Mouse (Mus musculus) lung, embryonic 16.5 days (tissue): ENCODE data around the gene Acsf3. TPM values are rescaled to one million over a fixed set of nuclear protein-coding genes. Genes with fewer than 3 reads are reported as not detected.
A peak's percentile ranks its signal among the peaks of the same experiment; 100 is the strongest.

Experiments used
- ATAC-seq: fragments of 200-750 bp; cut with Nextera tagmentation; 2 replicates; pipeline ENCODE4 v1.8.0; 2017; ENCODE audit warnings: low read depth, mild to moderate bottlenecking, moderate library complexity
- H3K27ac ChIP-seq: fragments of 300-500 bp; sonication (generic); 2 replicates; pipeline ENCODE4 v1.5.1; 2014; ENCODE audit warnings: mild to moderate bottlenecking, control low read depth, low read length
- H3K27me3 ChIP-seq: fragments of 300-500 bp; sonication (generic); 2 replicates; pipeline ENCODE4 v1.6.1; 2014; ENCODE audit warnings: low read depth, low read length, mixed read lengths; ENCODE audit not compliant: control insufficient read depth, insufficient read depth
- H3K36me3 ChIP-seq: fragments of 300-500 bp; sonication (generic); 2 replicates; pipeline ENCODE4 v1.6.1; 2014; ENCODE audit warnings: low read length; ENCODE audit not compliant: control insufficient read depth, insufficient read depth
- H3K4me1 ChIP-seq: fragments of 300-500 bp; sonication (generic); replicated peaks from 2 replicates; pipeline ENCODE4 v1.6.1; 2014; ENCODE audit warnings: low read length, mixed read lengths; ENCODE audit not compliant: control insufficient read depth, insufficient read depth
- H3K4me2 ChIP-seq: fragments of 300-500 bp; sonication (generic); 2 replicates; pipeline ENCODE4 v1.6.1; 2014; ENCODE audit warnings: low read depth, low read length, control low read depth
- H3K4me3 ChIP-seq: fragments of 300-500 bp; sonication (generic); 2 replicates; pipeline ENCODE4 v1.5.1; 2014; ENCODE audit warnings: mild to moderate bottlenecking, low read length, control low read depth
- H3K9ac ChIP-seq: fragments of 300-500 bp; sonication (generic); 2 replicates; pipeline ENCODE4 v1.6.1; 2014; ENCODE audit warnings: low read length, control low read depth
- H3K9me3 ChIP-seq: fragments of 300-500 bp; sonication (generic); 2 replicates; pipeline ENCODE4 v1.6.1; 2016; ENCODE audit warnings: low read length; ENCODE audit not compliant: control insufficient read depth
- WGBS: fragments of 180-500 bp; shearing (Covaris S2); extraction: QIAGEN DNeasy Blood & Tissue Kit; methylation state at CpG from one replicate; pipeline ENCODE4 v1.1.7; 2014; 5-methylcytosine and 5-hydroxymethylcytosine counted together
- polyA plus RNA-seq: library from polyadenylated mRNA; unstranded; fragments of >200 nt; fragmentation: Nextera tagmentation; extraction: Ambion mirVana; gene quantifications from 2 replicates; pipeline ENCODE4 v1.2.1, GENCODE M21; 2015

Acsf3 gene
- polyA plus RNA-seq, 1 experiment from 2014 or later: 17.1 TPM

DNA sequence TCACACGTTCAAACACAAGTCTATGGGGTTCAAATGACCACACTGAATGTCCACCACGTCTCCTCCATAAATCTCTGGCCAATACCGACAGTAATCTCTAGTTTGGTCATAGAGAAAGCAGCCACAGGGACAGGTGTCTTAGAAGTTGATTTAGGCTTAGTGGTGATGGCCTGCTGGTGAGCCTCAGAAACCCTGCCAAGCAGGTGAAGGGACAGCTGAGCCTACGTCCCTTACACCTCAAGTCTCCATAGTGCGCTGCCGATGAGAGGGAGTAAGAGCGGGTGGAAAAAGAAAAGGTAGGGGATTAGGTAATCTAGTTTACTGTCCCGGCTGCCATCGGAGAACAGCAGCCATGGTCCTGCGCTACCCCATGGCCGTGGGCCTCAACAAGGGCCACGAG is 60.9 kb downstream of the Acsf3 start:
- Histone ChIP-seq H3K4me3 (no peak overlapping the region), H3K36me3 (no peaks in the 10 kb centered on the region), H3K4me1 (no peaks in the 10 kb centered on the region), H3K27me3 (no peaks in the 10 kb centered on the region), H3K9ac (no peak overlapping the region), H3K9me3 (no peaks in the 10 kb centered on the region), H3K27ac (no peak overlapping the region), H3K4me2 (no peak overlapping the region)
- no peak for ATAC-seq
- 79% methylated on average over 12 of the region's 12 CpGs for WGBS

DNA sequence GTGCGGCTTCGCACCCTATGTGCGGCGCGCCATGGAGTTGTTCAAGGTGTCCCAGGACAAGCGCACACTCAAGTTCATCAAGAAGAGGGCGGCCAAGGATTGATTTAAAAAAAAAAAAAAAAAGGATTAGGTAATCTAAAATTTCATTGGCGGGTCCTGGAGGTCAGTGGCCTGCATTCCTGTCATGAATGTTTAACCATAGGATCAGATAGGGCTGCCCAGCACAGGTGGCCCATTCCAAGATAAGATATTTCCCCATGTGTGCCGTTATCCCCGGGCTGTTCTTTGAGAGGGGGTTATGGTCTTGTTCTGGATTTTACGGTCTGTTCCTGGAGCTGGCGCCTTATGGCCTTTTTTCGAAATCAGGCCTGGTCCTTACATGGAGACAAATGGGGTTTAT is 61.4 kb downstream of the Acsf3 start:
- H3K27me3 ChIP-seq: no peaks in the 10 kb centered on the region
- H3K36me3 ChIP-seq: no peaks in the 10 kb centered on the region
- no peaks in the 10 kb centered on the region for H3K9me3 ChIP-seq
- no peak overlapping the region for H3K4me2 ChIP-seq
- no peaks in the 10 kb centered on the region for H3K4me1 ChIP-seq
- H3K9ac ChIP-seq: no peak overlapping the region
- H3K4me3 ChIP-seq: no peak overlapping the region
- H3K27ac ChIP-seq: no peak overlapping the region
- WGBS: 66% methylated on average over 13 of the region's 13 CpGs
- ATAC-seq: no peak

DNA sequence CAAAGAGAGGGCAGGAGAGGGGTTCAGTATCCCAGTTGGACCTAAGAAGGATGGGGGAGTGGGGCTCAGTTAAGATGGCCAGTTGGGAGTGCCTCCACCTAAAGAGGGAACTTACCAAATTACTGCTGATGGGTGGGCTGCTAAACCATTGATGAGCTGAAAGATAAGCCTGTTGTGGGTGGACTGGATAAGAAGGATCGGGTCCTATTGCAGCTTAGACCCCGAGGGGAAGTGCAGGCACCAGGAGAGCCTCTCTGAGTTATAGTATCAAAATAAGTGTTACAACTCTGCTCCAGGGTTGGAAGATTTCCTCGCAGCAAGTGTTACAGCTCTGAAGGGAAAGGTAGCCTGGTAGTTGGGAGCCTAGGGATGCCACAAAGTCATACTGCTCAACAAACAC is 68.9 kb downstream of the Acsf3 start:
- Histone ChIP-seq H3K4me1 (no peaks in the 10 kb centered on the region; the same call in 1 of the 2 replicates), H3K27me3 (no peaks in the 10 kb centered on the region), H3K4me2 (no peak overlapping the region), H3K4me3 (no peak overlapping the region), H3K27ac (no peak overlapping the region), H3K9ac (no peak overlapping the region), H3K36me3 (no peaks in the 10 kb centered on the region), H3K9me3 (no peaks in the 10 kb centered on the region)
- no peak for ATAC-seq
- WGBS: 60% methylated on average over 3 of the region's 3 CpGs

- Histone ChIP-seq H3K27me3 (no peaks in the 10 kb centered on the region), H3K9me3 (no peaks in the 10 kb centered on the region), H3K4me1 (no peaks in the 10 kb centered on the region; the same call in 1 of the 2 replicates), H3K36me3 (no peaks in the 10 kb centered on the region), H3K4me2 (no peak overlapping the region), H3K9ac (no peak overlapping the region), H3K27ac (no peak overlapping the region), H3K4me3 (no peak overlapping the region)
- ATAC-seq: no peak
- 57% methylated on average over 4 of the region's 4 CpGs for WGBS
Observed at GRCm38 (mm10) chr8:122845662-122846061, 70.4 kb downstream of the Acsf3 start.

GRCm38 (mm10) chr8:122847829-122848561 is 72.7 kb downstream of the Acsf3 start, which contains the start of gene Cdh15:
TSS of gene Cdh15 (plus strand) at chr8:122847966.
- Histone ChIP-seq H3K36me3 (no peaks in the 10 kb centered on the region), H3K9me3 (no peaks in the 10 kb centered on the region), H3K4me2 (peak within 1 kb of the TSS; percentile 37), H3K27me3 (no peaks in the 10 kb centered on the region), H3K4me1 (no peaks in the 10 kb centered on the region; the same call in 1 of the 2 replicates), H3K9ac (no peak within 1 kb of the TSS), H3K4me3 (no peak within 1 kb of the TSS), H3K27ac (no peak within 1 kb of the TSS)
- ATAC-seq: peak; percentile 92
- WGBS: 14% methylated on average over 18 of the region's 18 CpGs

DNA sequence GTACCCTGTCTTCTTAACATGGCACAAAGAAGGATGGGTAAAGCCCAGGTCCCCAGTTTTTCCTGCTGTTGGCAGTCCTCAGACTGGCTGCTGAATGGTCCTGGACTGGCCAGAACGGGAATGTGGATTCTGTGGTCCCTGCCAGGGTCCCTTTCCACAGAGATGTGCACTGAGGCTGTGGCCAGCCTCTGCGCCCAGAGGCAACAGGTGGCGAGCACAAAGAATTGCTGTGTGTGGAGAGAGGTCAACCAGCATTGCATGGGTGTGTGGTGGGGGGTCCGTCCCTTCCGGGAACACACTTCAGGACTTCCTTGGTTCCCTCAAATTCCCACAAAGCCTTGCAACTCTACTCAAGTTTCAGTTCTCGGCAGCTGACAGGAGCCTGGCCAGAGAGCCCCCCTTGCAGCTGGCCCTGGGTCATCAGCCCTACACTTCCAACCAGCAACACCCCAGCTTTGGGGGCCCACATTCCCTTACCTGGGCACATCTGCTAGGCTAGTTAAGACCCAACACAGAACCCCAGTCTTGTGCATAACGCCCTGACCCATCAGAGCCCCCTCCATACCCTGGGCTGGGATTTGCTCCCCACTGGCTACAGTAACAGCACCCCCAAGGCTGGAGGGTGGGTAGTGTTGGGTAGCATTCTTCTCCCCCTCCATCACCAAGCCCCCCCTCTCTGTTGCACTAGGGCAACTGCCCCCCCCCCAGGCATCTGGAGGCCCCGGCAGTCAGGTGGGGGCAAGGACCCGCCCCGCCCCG is 74.0 kb downstream of the Acsf3 start:
- no peak for ATAC-seq
- H3K4me3 ChIP-seq: no peak overlapping the region

DNA sequence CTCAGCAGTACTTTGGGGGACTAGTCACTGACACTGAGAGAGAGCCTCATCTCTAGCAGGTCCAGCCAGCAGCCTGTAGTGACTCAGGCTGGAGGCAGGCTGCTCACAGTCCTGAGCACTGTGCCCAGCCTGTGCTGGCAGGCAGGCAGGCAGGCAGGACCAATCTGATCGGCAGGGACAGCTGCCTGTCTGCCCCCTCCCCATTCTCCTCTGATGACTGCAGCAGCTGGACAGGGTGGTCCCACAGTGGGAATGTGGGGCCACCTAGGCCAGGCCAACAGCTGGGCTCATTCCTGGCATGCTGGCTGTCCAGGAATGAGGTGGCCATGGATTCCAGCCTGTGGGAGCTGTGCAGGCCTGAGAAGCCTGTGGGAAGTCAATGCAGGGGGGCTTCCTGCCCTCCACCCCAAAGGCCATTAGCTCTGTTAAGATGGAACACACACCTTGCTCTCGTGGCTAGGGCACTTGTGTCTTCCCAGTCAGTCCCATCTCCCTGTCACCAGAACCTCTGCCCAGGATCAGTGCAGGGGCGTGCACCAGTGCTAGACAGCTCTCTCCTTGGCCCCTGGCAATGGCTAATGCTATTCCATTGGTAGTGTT is 75.5 kb downstream of the Acsf3 start:
- ATAC-seq: no peak
- no peak overlapping the region for H3K27ac ChIP-seq
- H3K9me3 ChIP-seq: no peaks in the 10 kb centered on the region
- WGBS: 64% methylated on average over 3 of the region's 3 CpGs
- peaks cover 5% of the 10 kb centered on the region; the same call in 1 of the 2 replicates for H3K4me1 ChIP-seq
- H3K9ac ChIP-seq: no peak overlapping the region
- H3K36me3 ChIP-seq: no peaks in the 10 kb centered on the region
- H3K27me3 ChIP-seq: no peaks in the 10 kb centered on the region
- H3K4me2 ChIP-seq: no peak overlapping the region
- H3K4me3 ChIP-seq: no peak overlapping the region

More for the DNA sequence above, 74.0 kb downstream of the Acsf3 start:
- H3K4me2 ChIP-seq: no peak overlapping the region
- WGBS: 50% methylated on average over 7 of the region's 11 CpGs
- H3K36me3 ChIP-seq: no peaks in the 10 kb centered on the region
- no peaks in the 10 kb centered on the region for H3K27me3 ChIP-seq
- no peak overlapping the region for H3K27ac ChIP-seq
- H3K9ac ChIP-seq: no peak overlapping the region
- H3K9me3 ChIP-seq: no peaks in the 10 kb centered on the region
- peaks cover 5% of the 10 kb centered on the region; the same call in 1 of the 2 replicates for H3K4me1 ChIP-seq

DNA sequence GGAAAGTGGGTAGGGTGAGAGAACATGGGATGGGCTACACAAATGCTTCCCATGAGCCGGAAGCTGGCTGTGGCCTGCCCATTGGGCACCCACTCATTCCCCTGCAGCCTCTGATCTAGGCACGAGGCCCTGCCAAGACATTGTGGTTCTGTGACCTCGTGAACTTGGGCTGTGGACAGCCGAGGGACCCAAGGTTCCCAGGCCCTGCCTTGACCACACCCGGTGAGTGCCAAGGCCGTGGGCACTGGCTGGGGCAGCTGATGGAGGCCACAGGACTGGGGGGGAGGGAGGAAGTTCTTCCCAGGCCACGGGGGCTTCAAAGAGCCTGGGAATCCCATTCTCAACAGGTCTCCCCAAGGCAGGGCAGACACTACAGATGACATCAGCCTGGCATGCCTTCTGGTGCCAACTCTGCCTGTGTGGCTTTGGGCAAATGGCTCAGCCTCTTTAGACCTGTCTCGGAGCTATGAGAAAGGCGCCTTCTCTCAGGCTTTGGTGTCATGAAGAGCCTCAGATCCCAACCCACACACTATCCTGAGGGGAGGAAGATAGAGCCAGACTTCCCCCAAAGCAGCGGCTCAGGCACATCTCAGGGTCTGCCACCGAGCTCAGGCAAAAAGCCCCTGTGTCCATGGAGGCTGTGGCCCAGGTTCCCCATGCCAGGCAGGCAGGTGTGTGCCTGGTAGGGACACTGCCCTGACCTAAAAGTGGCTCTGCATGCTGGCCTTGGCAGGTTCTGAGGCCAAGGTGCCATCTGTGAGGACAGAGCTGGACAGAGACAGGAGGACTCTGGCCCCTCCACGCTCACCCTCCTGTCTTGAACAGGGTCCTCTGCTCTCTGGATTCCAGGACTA is 76.6 kb downstream of the Acsf3 start:
- Histone ChIP-seq H3K27me3 (no peaks in the 10 kb centered on the region), H3K4me3 (no peak overlapping the region), H3K9ac (no peak overlapping the region), H3K4me2 (no peak overlapping the region), H3K4me1 (peaks cover 5% of the 10 kb centered on the region; the same call in 1 of the 2 replicates), H3K36me3 (no peaks in the 10 kb centered on the region), H3K27ac (no peak overlapping the region), H3K9me3 (no peaks in the 10 kb centered on the region)
- WGBS: 70% methylated on average over 12 of the region's 12 CpGs
- ATAC-seq: no peak
